Mouse (Mus musculus) liver, embryonic 14.5 days (tissue): ENCODE data around the gene C6. TPM values are rescaled to one million over a fixed set of nuclear protein-coding genes. Genes with fewer than 3 reads are reported as not detected.

Experiments
- ATAC-seq: fragments of 200-750 bp; cut with Nextera tagmentation; 2 replicates; pipeline ENCODE4 v1.8.0; 2017; ENCODE audit warnings: moderate number of reproducible peaks, mild to moderate bottlenecking, moderate library complexity; ENCODE audit not compliant: insufficient read depth
- DNase-seq, 3 experiments: peaks; one replicate each; pipeline ENCODE4 v3.0.0-alpha.2; 2012 to 2013; ENCODE audit warnings: low read depth in 3 of 3, low spot score in 3 of 3
- H3K27ac ChIP-seq: fragments of 300-500 bp; sonication (generic); 2 replicates; pipeline ENCODE4 v1.5.1; 2014; ENCODE audit warnings: moderate library complexity, mild to moderate bottlenecking, control low read depth, inconsistent platforms
- H3K27me3 ChIP-seq: fragments of 300-500 bp; sonication (generic); 2 replicates; pipeline ENCODE4 v1.6.1; 2014; ENCODE audit warnings: mild to moderate bottlenecking, low read length, moderate library complexity; ENCODE audit not compliant: control insufficient read depth, insufficient read depth
- H3K36me3 ChIP-seq: fragments of 300-500 bp; sonication (generic); replicated peaks from 2 replicates; pipeline ENCODE4 v1.6.1; 2014; ENCODE audit warnings: low read depth; ENCODE audit not compliant: control insufficient read depth, insufficient read depth
- H3K4me1 ChIP-seq, 2 experiments: fragments of 200-500 bp in 1 of 2; fragments of 300-500 bp in 1 of 2; sonication (generic) in 1 of 2; replicated peaks; 2 replicates each; pipeline ENCODE4 v1.6.1; 2012 to 2014; ENCODE audit warnings: antibody characterized with exemption in 1 of 2, inconsistent platforms in 1 of 2, low read length in 1 of 2; ENCODE audit not compliant: control insufficient read depth in 2 of 2, insufficient read depth in 2 of 2
- H3K4me2 ChIP-seq: fragments of 300-500 bp; sonication (generic); 2 replicates; pipeline ENCODE4 v1.6.1; 2014; ENCODE audit warnings: low read depth, mild to moderate bottlenecking, control low read depth, moderate library complexity
- H3K4me3 ChIP-seq, 2 experiments: fragments of 200-500 bp in 1 of 2; fragments of 300-500 bp in 1 of 2; sonication (generic) in 1 of 2; 2 replicates each; pipeline ENCODE4 v1.5.1; 2012 to 2014; ENCODE audit warnings: low read depth in 2 of 2, low read length in 2 of 2, mild to moderate bottlenecking in 2 of 2, control low read depth in 1 of 2, inconsistent platforms in 1 of 2, moderate library complexity in 1 of 2; ENCODE audit not compliant: insufficient read depth in 1 of 2
- H3K9ac ChIP-seq: fragments of 300-500 bp; sonication (generic); replicated peaks from 2 replicates; pipeline ENCODE4 v1.6.1; 2014; ENCODE audit warnings: mild to moderate bottlenecking, control low read depth, moderate library complexity
- H3K9me3 ChIP-seq: fragments of 300-500 bp; sonication (generic); 2 replicates; pipeline ENCODE4 v1.6.1; 2016; ENCODE audit warnings: low read length, mixed read lengths; ENCODE audit not compliant: control insufficient read depth
- CTCF ChIP-seq: IDR thresholded peaks from 2 replicates; pipeline ENCODE4 v1.5.1; 2016; ENCODE audit warnings: antibody characterized with exemption, low read depth, control low read depth
- EP300 ChIP-seq: IDR thresholded peaks from 2 replicates; pipeline ENCODE4 v1.6.1; 2016; ENCODE audit warnings: antibody characterized with exemption, low read depth
- WGBS: fragments of 180-500 bp; shearing (Covaris S2); extraction: QIAGEN DNeasy Blood & Tissue Kit; methylation state at CpG from one replicate; pipeline ENCODE4 v1.1.7; 2014; ENCODE audit not compliant: insufficient replicate concordance; 5-methylcytosine and 5-hydroxymethylcytosine counted together
- polyA plus RNA-seq, 2 experiments: library from polyadenylated mRNA; depleted of rRNA in 1 of 2; stranded (reverse) in 1 of 2; unstranded in 1 of 2; fragments of >200 nt; fragmentation: Nextera tagmentation in 1 of 2; extraction: Ambion mirVana in 1 of 2; gene quantifications; 2 replicates each; pipeline versions ENCODE4 v1.2.1 to v1.2.3; 2012 to 2014

C6 gene
- polyA plus RNA-seq, 2 experiments: 0.60 to 1.3 TPM

- Histone ChIP-seq H3K4me1 (no peaks in the 10 kb centered on the region), H3K27me3 (no peaks in the 10 kb centered on the region), H3K9ac (no peak overlapping the region), H3K9me3 (no peaks in the 10 kb centered on the region), H3K27ac (no peak overlapping the region), H3K4me2 (no peak overlapping the region), H3K4me3 (no peak overlapping the region), H3K36me3 (no peaks in the 10 kb centered on the region)
- DNase-seq (no peak), ATAC-seq (no peak)
- TF ChIP-seq CTCF: no peak
- no peak for TF ChIP-seq EP300
- WGBS: 60% methylated on average over 2 of the region's 2 CpGs
Observed at GRCm38 (mm10) chr15:4815711-4816110, 88.7 kb downstream of the C6 start.

GRCm38 (mm10) chr15:4816752-4817493, 89.9 kb downstream of the C6 start:
- Histone ChIP-seq H3K4me2 (no peak overlapping the region), H3K9ac (no peak overlapping the region), H3K27ac (no peak overlapping the region), H3K36me3 (no peaks in the 10 kb centered on the region), H3K9me3 (no peaks in the 10 kb centered on the region), H3K27me3 (no peaks in the 10 kb centered on the region), H3K4me1 (no peaks in the 10 kb centered on the region), H3K4me3 (peak overlapping the region in 1 of 2 experiments; percentile 27; a peak in 1 of 4 replicates)
- DNase-seq (no peak), ATAC-seq (no peak)
- 25% methylated on average over 10 of the region's 10 CpGs for WGBS
- TF ChIP-seq CTCF (no peak), EP300 (no peak)

GRCm38 (mm10) chr15:4818437-4818836, 91.5 kb downstream of the C6 start:
- Histone ChIP-seq H3K27ac (no peak overlapping the region), H3K9ac (no peak overlapping the region), H3K4me2 (no peak overlapping the region), H3K27me3 (no peaks in the 10 kb centered on the region), H3K4me3 (no peak overlapping the region), H3K9me3 (no peaks in the 10 kb centered on the region), H3K36me3 (no peaks in the 10 kb centered on the region), H3K4me1 (no peaks in the 10 kb centered on the region)
- 47% methylated on average over 3 of the region's 3 CpGs for WGBS
- ATAC-seq: no peak
- no peak for TF ChIP-seq EP300
- TF ChIP-seq CTCF: no peak
- no peak for DNase-seq

DNA sequence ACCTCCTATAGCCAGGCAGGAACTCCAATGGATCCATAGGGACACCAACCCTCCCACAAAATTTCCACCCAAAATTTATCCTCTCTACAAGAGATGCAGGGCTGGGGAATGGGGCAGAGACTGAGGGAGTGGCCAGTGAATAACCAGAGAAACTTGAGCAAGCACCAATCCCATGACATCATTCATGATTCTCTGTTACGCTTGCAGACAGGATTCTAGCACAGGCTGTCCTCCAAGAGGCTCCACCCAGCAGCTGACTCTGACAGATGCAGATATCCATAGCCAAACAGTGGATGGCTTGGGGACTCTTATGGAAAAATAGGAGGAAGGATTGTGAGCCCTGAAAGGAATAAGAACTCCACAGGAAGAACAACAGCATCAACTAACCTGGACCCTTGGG, 94.2 kb downstream of the C6 start:
- no peak overlapping the region for H3K9ac ChIP-seq
- WGBS: 48% methylated on average over 1 of the region's 1 CpGs
- TF ChIP-seq EP300 (no peak), CTCF (no peak)
- no peaks in the 10 kb centered on the region for H3K36me3 ChIP-seq
- no peaks in the 10 kb centered on the region for H3K4me1 ChIP-seq
- no peaks in the 10 kb centered on the region for H3K9me3 ChIP-seq
- no peaks in the 10 kb centered on the region for H3K27me3 ChIP-seq
- no peak for DNase-seq
- H3K4me2 ChIP-seq: no peak overlapping the region
- no peak for ATAC-seq
- no peak overlapping the region for H3K27ac ChIP-seq
- H3K4me3 ChIP-seq: no peak overlapping the region

- H3K9ac ChIP-seq: no peak overlapping the region
- WGBS: 70% methylated on average over 8 of the region's 8 CpGs
Observed at GRCm38 (mm10) chr15:4821824-4822223, 94.8 kb downstream of the C6 start.

More at GRCm38 (mm10) chr15:4821824-4822223, 94.8 kb downstream of the C6 start:
- no peak for TF ChIP-seq CTCF
- TF ChIP-seq EP300: no peak
- H3K9me3 ChIP-seq: no peaks in the 10 kb centered on the region
- H3K36me3 ChIP-seq: no peaks in the 10 kb centered on the region
- H3K4me2 ChIP-seq: no peak overlapping the region
- H3K4me1 ChIP-seq: no peaks in the 10 kb centered on the region
- no peak for ATAC-seq
- H3K4me3 ChIP-seq: no peak overlapping the region
- H3K27ac ChIP-seq: no peak overlapping the region
- DNase-seq: no peak
- H3K27me3 ChIP-seq: no peaks in the 10 kb centered on the region
